Mouse (Mus musculus): ENCODE measurements around the gene Mcm2.

GRCm38 (mm10) chr6:88930049-88930448 is 31.5 kb upstream of the Mcm2 start:
- no peak for TF ChIP-seq CTCF (IDR thresholded peaks at IDR 0.05; ENCODE audit: borderline replicate concordance, insufficient read depth, low read length)
- TF ChIP-seq POLR2A (IDR thresholded peaks at IDR 0.05; ENCODE audit: low read depth, low read length) = no peak
